Mouse (Mus musculus): ENCODE measurements at regions not wholly inside any gene's neighbourhood (a gene's known extent, or its start where the extent isn't known, plus 50 kb on each side); places are given as distances from the start of the nearest gene placed in this dataset.

GRCm38 (mm10) chr14:46292398-46292797 is 86.8 kb upstream of the Gm15217 start:
- DNase-seq (ENCODE audit: low read depth, low spot score): no peak

GRCm38 (mm10) chr14:46296275-46296674 is 82.9 kb upstream of the Gm15217 start:
- no peak for DNase-seq (ENCODE audit: low read depth, low spot score)

- DNase-seq (ENCODE audit: low read depth, low spot score): no peak
Observed at GRCm38 (mm10) chr14:46300546-46300945, 78.7 kb upstream of the Gm15217 start.

- no peak for DNase-seq (ENCODE audit: low read depth, low spot score)
Observed at GRCm38 (mm10) chr14:46302601-46303000, 76.6 kb upstream of the Gm15217 start.

- DNase-seq (ENCODE audit: low read depth, low spot score): no peak
Observed at GRCm38 (mm10) chr14:46305267-46305666, 73.9 kb upstream of the Gm15217 start.

GRCm38 (mm10) chr14:46313064-46313463 is 66.2 kb upstream of the Gm15217 start:
- no peak for DNase-seq (ENCODE audit: low read depth, low spot score)

- no peak for DNase-seq (ENCODE audit: low read depth, low spot score)
Observed at GRCm38 (mm10) chr14:46316521-46316920, 62.7 kb upstream of the Gm15217 start.

- no peak for DNase-seq (ENCODE audit: low read depth, low spot score)
Observed at GRCm38 (mm10) chr14:46317406-46318045, 61.7 kb upstream of the Gm15217 start.

GRCm38 (mm10) chr14:46328064-46328463 is 51.1 kb upstream of the Gm15217 start:
- no peak for DNase-seq (ENCODE audit: low read depth, low spot score)
